Comparison of ENCODE assay signal across 12 mouse cellular contexts in genomic region chr7:29167656-29168055, GRCm38 (mm10). TPM values are rescaled to one million over a fixed set of nuclear protein-coding genes. Genes with fewer than 3 reads are reported as not detected.
DNase-seq lines count a peak whose midpoint lies in the region; ATAC-seq and TF ChIP-seq lines count a peak whose summit lies in the region.
"Had no signal": no experiment of that assay in that cellular context is flagged by ENCODE, and none has a peak within 500 bp of the region (broad histone marks: within the 10 kb centered on the region; RNA-seq: fewer than 3 reads in every experiment).

No protein-coding gene starts in this region.

- H3K27me3 ChIP-seq in intestine, embryonic 14.5 days (replicated peaks; ENCODE audit: control insufficient read depth, insufficient read depth, low read length) = peaks cover 19% of the 10 kb centered on the region
- H3K27me3 ChIP-seq in intestine, postnatal 0 days (replicated peaks; ENCODE audit: control insufficient read depth, insufficient read depth, low read length) = peaks cover 24% of the 10 kb centered on the region
- peaks cover 18% of the 10 kb centered on the region for H3K27me3 ChIP-seq in embryonic facial prominence, embryonic 11.5 days (ENCODE audit: control insufficient read depth, insufficient read depth, low read length)
- H3K27me3 ChIP-seq in hindbrain, embryonic 11.5 days (ENCODE audit: control insufficient read depth, insufficient read depth, low read length) = peaks cover 20% of the 10 kb centered on the region
- peaks cover 22% of the 10 kb centered on the region for H3K27me3 ChIP-seq in midbrain, embryonic 15.5 days (replicated peaks)

- H3K4me3 ChIP-seq in intestine, embryonic 14.5 days (ENCODE audit: low read depth, low read length) = no peak overlapping the region
- no peak overlapping the region for H3K4me3 ChIP-seq in intestine, postnatal 0 days (ENCODE audit: low read depth, low read length)
- peak overlapping the region; percentile 49; the same call in 1 of the 2 replicates for H3K4me3 ChIP-seq in embryonic facial prominence, embryonic 11.5 days (ENCODE audit: low read depth, low read length)
- H3K4me3 ChIP-seq in hindbrain, embryonic 11.5 days (ENCODE audit: low read depth, low read length) = peak overlapping the region; percentile 73
- peak overlapping the region; percentile 60 for H3K4me3 ChIP-seq in midbrain, embryonic 15.5 days

- no peak for TF ChIP-seq CTCF in intestine, postnatal 0 days (IDR thresholded peaks at IDR 0.05; ENCODE audit: low read depth)

- H3K4me2 ChIP-seq in intestine, embryonic 14.5 days (ENCODE audit: low read length) = peak overlapping the region; percentile 64; the same call in 1 of the 2 replicates
- no peak overlapping the region for H3K4me2 ChIP-seq in intestine, postnatal 0 days (replicated peaks; ENCODE audit: low read depth)
- peak overlapping the region; percentile 48 for H3K4me2 ChIP-seq in embryonic facial prominence, embryonic 11.5 days (ENCODE audit: low read depth, low read length)
- peak overlapping the region; percentile 81 for H3K4me2 ChIP-seq in hindbrain, embryonic 11.5 days (replicated peaks; ENCODE audit: low read depth, low read length)
- peak overlapping the region; percentile 66 for H3K4me2 ChIP-seq in midbrain, embryonic 15.5 days

- ATAC-seq in intestine, embryonic 14.5 days (replicated peaks; ENCODE audit: low FRiP score, low TSS enrichment, low read depth) = no peak
- ATAC-seq in intestine, postnatal 0 days = no peak
- no peak for ATAC-seq in embryonic facial prominence, embryonic 11.5 days (replicated peaks; ENCODE audit: insufficient number of reproducible peaks, low FRiP score, low TSS enrichment, low read depth)
- ATAC-seq in hindbrain, embryonic 11.5 days (ENCODE audit: low FRiP score) = no peak
- ATAC-seq in midbrain, embryonic 15.5 days (replicated peaks) = no peak
- ATAC-seq: CD4-positive, CD25-positive, alpha-beta regulatory T cell, adult 4 months had no signal

- peaks cover 16% of the 10 kb centered on the region for H3K4me1 ChIP-seq in intestine, embryonic 14.5 days (replicated peaks; ENCODE audit: control insufficient read depth, insufficient read depth, low read length)
- 0 out of 2 replicates have a peak, but pooled peaks cover 4% of the 10 kb centered on the region for H3K4me1 ChIP-seq in intestine, postnatal 0 days (replicated peaks; ENCODE audit: control insufficient read depth, insufficient read depth, low read length)
- H3K4me1 ChIP-seq in embryonic facial prominence, embryonic 11.5 days (ENCODE audit: control insufficient read depth, insufficient read depth, low read length) = peaks cover 9% of the 10 kb centered on the region
- H3K4me1 ChIP-seq in hindbrain, embryonic 11.5 days (replicated peaks; ENCODE audit: control insufficient read depth, insufficient read depth, low read length) = peaks cover 12% of the 10 kb centered on the region
- H3K4me1 ChIP-seq in midbrain, embryonic 15.5 days = peaks cover 39% of the 10 kb centered on the region

- DNase-seq in intestine, embryonic 14.5 days (ENCODE audit: low spot score) = no peak
- DNase-seq in embryonic facial prominence, embryonic 11.5 days (ENCODE audit: low spot score) = no peak
- no peak for DNase-seq in hindbrain, embryonic 11.5 days (ENCODE audit: low spot score)
- DNase-seq in lung, adult 18-20 months = no peak
- DNase-seq in spleen, adult 12 weeks (ENCODE audit: low spot score) = no peak
- no peak for DNase-seq in heart, postnatal 4 days
- DNase-seq: heart, postnatal 36 days; layer of hippocampus, postnatal 36 days had no signal

- H3K36me3 ChIP-seq in intestine, embryonic 14.5 days (ENCODE audit: control insufficient read depth, insufficient read depth, low read length) = peaks cover 3% of the 10 kb centered on the region; the same call in 1 of the 2 replicates
- H3K36me3 ChIP-seq in intestine, postnatal 0 days (ENCODE audit: control insufficient read depth, insufficient read depth) = peaks cover 2% of the 10 kb centered on the region; the same call in 1 of the 2 replicates
- no peaks in the 10 kb centered on the region for H3K36me3 ChIP-seq in embryonic facial prominence, embryonic 11.5 days (replicated peaks; ENCODE audit: control insufficient read depth, insufficient read depth, low read depth, low read length)
- no peaks in the 10 kb centered on the region for H3K36me3 ChIP-seq in hindbrain, embryonic 11.5 days (ENCODE audit: control insufficient read depth, insufficient read depth, low read length)
- H3K36me3 ChIP-seq in midbrain, embryonic 15.5 days (replicated peaks) = no peaks in the 10 kb centered on the region; the same call in 1 of the 2 replicates
- H3K36me3 ChIP-seq: lung, embryonic 15.5 days had no signal

- no peaks in the 10 kb centered on the region for H3K9me3 ChIP-seq in intestine, embryonic 14.5 days (ENCODE audit: control insufficient read depth, low read length)
- no peaks in the 10 kb centered on the region for H3K9me3 ChIP-seq in intestine, postnatal 0 days (ENCODE audit: control insufficient read depth)
- no peaks in the 10 kb centered on the region for H3K9me3 ChIP-seq in embryonic facial prominence, embryonic 11.5 days (replicated peaks; ENCODE audit: control insufficient read depth, low read length)
- H3K9me3 ChIP-seq in hindbrain, embryonic 11.5 days (ENCODE audit: control insufficient read depth, low read length) = no peaks in the 10 kb centered on the region
- H3K9me3 ChIP-seq in midbrain, embryonic 15.5 days = no peaks in the 10 kb centered on the region
- H3K9me3 ChIP-seq: lung, embryonic 15.5 days had no signal

- WGBS in intestine, embryonic 14.5 days = 22% methylated on average over 19 of the region's 19 CpGs
- 40% methylated on average over 19 of the region's 19 CpGs for WGBS in intestine, postnatal 0 days
- 12% methylated on average over 19 of the region's 19 CpGs for WGBS in embryonic facial prominence, embryonic 11.5 days
- WGBS in hindbrain, embryonic 11.5 days = 11% methylated on average over 19 of the region's 19 CpGs
- 10% methylated on average over 19 of the region's 19 CpGs for WGBS in midbrain, embryonic 15.5 days

- H3K27ac ChIP-seq in intestine, embryonic 14.5 days (ENCODE audit: low read depth) = no peak overlapping the region
- no peak overlapping the region for H3K27ac ChIP-seq in intestine, postnatal 0 days (ENCODE audit: low read depth, low read length)
- H3K27ac ChIP-seq in embryonic facial prominence, embryonic 11.5 days (replicated peaks; ENCODE audit: low read depth, low read length) = no peak overlapping the region
- H3K27ac ChIP-seq in hindbrain, embryonic 11.5 days (ENCODE audit: low read depth, low read length) = no peak overlapping the region
- no peak overlapping the region for H3K27ac ChIP-seq in midbrain, embryonic 15.5 days
- H3K27ac ChIP-seq: lung, embryonic 15.5 days had no signal

- H3K9ac ChIP-seq in intestine, embryonic 14.5 days (ENCODE audit: low read length) = no peak overlapping the region
- H3K9ac ChIP-seq in intestine, postnatal 0 days (ENCODE audit: low read depth, low read length) = no peak overlapping the region
- H3K9ac ChIP-seq in embryonic facial prominence, embryonic 11.5 days (replicated peaks; ENCODE audit: low read length) = no peak overlapping the region
- H3K9ac ChIP-seq in hindbrain, embryonic 11.5 days (ENCODE audit: low read depth, low read length) = no peak overlapping the region
- peak overlapping the region; percentile 59; the same call in 1 of the 2 replicates for H3K9ac ChIP-seq in midbrain, embryonic 15.5 days
- H3K9ac ChIP-seq: lung, embryonic 15.5 days had no signal

RNA-seq across cellular contexts. Expression of gene Ggn, which starts 2.4 kb away (rescaled TPM):
- polyA plus RNA-seq in intestine, embryonic 14.5 days (2014; fragmentation: Nextera tagmentation; extraction: Ambion mirVana) = 0.58 and 1.0 TPM in 2 replicates
- polyA plus RNA-seq in intestine, postnatal 0 days (2015; fragmentation: Nextera tagmentation; extraction: Ambion mirVana) = 0.27 and 0.34 TPM in 2 replicates
- 0.15 and 0.77 TPM in 2 replicates for polyA plus RNA-seq in embryonic facial prominence, embryonic 11.5 days (2014; fragmentation: Nextera tagmentation; extraction: Ambion mirVana)
- polyA plus RNA-seq in hindbrain, embryonic 11.5 days (2014; fragmentation: Nextera tagmentation; extraction: Ambion mirVana) = 0.45 and 0.69 TPM in 2 replicates
- 0.37 and 1.1 TPM in 2 replicates for polyA plus RNA-seq in midbrain, embryonic 15.5 days (2015; fragmentation: Nextera tagmentation; extraction: Ambion mirVana)
- total RNA-seq in heart, postnatal 4 days (2021) = under 1 TPM; 0.24 to 0.54 TPM
- polyA plus RNA-seq: CD4-positive, CD25-positive, alpha-beta regulatory T cell, adult 4 months had no signal

RNA-seq across cellular contexts. Expression of gene Spred3, which starts 2.6 kb away (rescaled TPM):
- polyA plus RNA-seq in intestine, embryonic 14.5 days (2014; fragmentation: Nextera tagmentation; extraction: Ambion mirVana) = 3.8 and 4.7 TPM in 2 replicates
- 0.52 and 0.93 TPM in 2 replicates for polyA plus RNA-seq in intestine, postnatal 0 days (2015; fragmentation: Nextera tagmentation; extraction: Ambion mirVana)
- 4.9 and 5.3 TPM in 2 replicates for polyA plus RNA-seq in embryonic facial prominence, embryonic 11.5 days (2014; fragmentation: Nextera tagmentation; extraction: Ambion mirVana)
- 4.6 and 6.5 TPM in 2 replicates for polyA plus RNA-seq in hindbrain, embryonic 11.5 days (2014; fragmentation: Nextera tagmentation; extraction: Ambion mirVana)
- 11.3 and 11.5 TPM in 2 replicates for polyA plus RNA-seq in midbrain, embryonic 15.5 days (2015; fragmentation: Nextera tagmentation; extraction: Ambion mirVana)
- total RNA-seq in heart, postnatal 4 days (2021) = 1 to 10 TPM; 2.2 to 2.5 TPM

RNA-seq across cellular contexts. Expression of gene Fam98c, which starts 11.6 kb away (rescaled TPM):
- polyA plus RNA-seq in intestine, embryonic 14.5 days (2014; fragmentation: Nextera tagmentation; extraction: Ambion mirVana) = 25.9 and 26.1 TPM in 2 replicates
- 75.9 and 83.4 TPM in 2 replicates for polyA plus RNA-seq in intestine, postnatal 0 days (2015; fragmentation: Nextera tagmentation; extraction: Ambion mirVana)
- 10.8 and 11.7 TPM in 2 replicates for polyA plus RNA-seq in embryonic facial prominence, embryonic 11.5 days (2014; fragmentation: Nextera tagmentation; extraction: Ambion mirVana)
- polyA plus RNA-seq in hindbrain, embryonic 11.5 days (2014; fragmentation: Nextera tagmentation; extraction: Ambion mirVana) = 14.8 and 16.5 TPM in 2 replicates
- polyA plus RNA-seq in midbrain, embryonic 15.5 days (2015; fragmentation: Nextera tagmentation; extraction: Ambion mirVana) = 21.8 and 27.9 TPM in 2 replicates
- 10 to 100 TPM; 13.6 to 14.6 TPM for total RNA-seq in heart, postnatal 4 days (2021)

RNA-seq across cellular contexts. Expression of gene Psmd8, which starts 12.8 kb away (rescaled TPM):
- 277 and 280 TPM in 2 replicates for polyA plus RNA-seq in intestine, embryonic 14.5 days (2014; fragmentation: Nextera tagmentation; extraction: Ambion mirVana)
- polyA plus RNA-seq in intestine, postnatal 0 days (2015; fragmentation: Nextera tagmentation; extraction: Ambion mirVana) = 205 and 209 TPM in 2 replicates
- polyA plus RNA-seq in embryonic facial prominence, embryonic 11.5 days (2014; fragmentation: Nextera tagmentation; extraction: Ambion mirVana) = 321 and 334 TPM in 2 replicates
- 338 and 343 TPM in 2 replicates for polyA plus RNA-seq in hindbrain, embryonic 11.5 days (2014; fragmentation: Nextera tagmentation; extraction: Ambion mirVana)
- 282 and 290 TPM in 2 replicates for polyA plus RNA-seq in midbrain, embryonic 15.5 days (2015; fragmentation: Nextera tagmentation; extraction: Ambion mirVana)
- 100 to 1,000 TPM; 184 to 188 TPM for total RNA-seq in heart, postnatal 4 days (2021)

RNA-seq across cellular contexts. Expression of gene Rasgrp4, which starts 33.0 kb away (rescaled TPM):
- 0.54 and 0.96 TPM in 2 replicates for polyA plus RNA-seq in intestine, embryonic 14.5 days (2014; fragmentation: Nextera tagmentation; extraction: Ambion mirVana)
- 0.21 and 0.29 TPM in 2 replicates for polyA plus RNA-seq in intestine, postnatal 0 days (2015; fragmentation: Nextera tagmentation; extraction: Ambion mirVana)
- polyA plus RNA-seq in embryonic facial prominence, embryonic 11.5 days (2014; fragmentation: Nextera tagmentation; extraction: Ambion mirVana) = 0.58 and 0.85 TPM in 2 replicates
- polyA plus RNA-seq in hindbrain, embryonic 11.5 days (2014; fragmentation: Nextera tagmentation; extraction: Ambion mirVana) = 0.28 and 0.52 TPM in 2 replicates
- 0.90 and 0.95 TPM in 2 replicates for polyA plus RNA-seq in midbrain, embryonic 15.5 days (2015; fragmentation: Nextera tagmentation; extraction: Ambion mirVana)
- under 1 TPM; 0.79 to 0.86 TPM for total RNA-seq in heart, postnatal 4 days (2021)

Comparison
In these comparisons a context has a peak if more than half of its experiments do, and no peak if none do; other contexts are left out.
1. H3K4me3 ChIP-seq: peak in embryonic facial prominence, embryonic 11.5 days (single experiment), hindbrain, embryonic 11.5 days (single experiment) and midbrain, embryonic 15.5 days (single experiment); none in intestine, embryonic 14.5 days (single experiment) and intestine, postnatal 0 days (single experiment).